Mouse (Mus musculus) embryonic facial prominence, embryonic 14.5 days (tissue): ENCODE data around the gene Pigq. TPM values are rescaled to one million over a fixed set of nuclear protein-coding genes. Genes with fewer than 3 reads are reported as not detected.
A peak's percentile ranks its signal among the peaks of the same experiment; 100 is the strongest.

Experiments
- ATAC-seq: fragments of 200-750 bp; cut with Nextera tagmentation; 2 replicates; pipeline ENCODE4 v1.8.0; 2017; ENCODE audit warnings: low read depth, moderate number of reproducible peaks, moderate TSS enrichment
- DNase-seq: peaks from one replicate; pipeline ENCODE4 v3.0.0-alpha.2; 2015; ENCODE audit warnings: low spot score
- H3K27ac ChIP-seq: fragments of 300-500 bp; sonication (generic); replicated peaks from 2 replicates; pipeline ENCODE4 v1.5.1; 2014; ENCODE audit warnings: low read depth, mild to moderate bottlenecking, low read length, moderate library complexity
- H3K27me3 ChIP-seq: fragments of 300-500 bp; sonication (generic); replicated peaks from 2 replicates; pipeline ENCODE4 v1.6.1; 2014; ENCODE audit warnings: low read length; ENCODE audit not compliant: control insufficient read depth, insufficient read depth
- H3K36me3 ChIP-seq: fragments of 300-500 bp; sonication (generic); 2 replicates; pipeline ENCODE4 v1.6.1; 2014; ENCODE audit warnings: low read length, mixed read lengths; ENCODE audit not compliant: control insufficient read depth, insufficient read depth
- H3K4me1 ChIP-seq: fragments of 300-500 bp; sonication (generic); 2 replicates; pipeline ENCODE4 v1.6.1; 2014; ENCODE audit warnings: antibody characterized with exemption, low read length; ENCODE audit not compliant: control insufficient read depth, insufficient read depth
- H3K4me2 ChIP-seq: fragments of 300-500 bp; sonication (generic); 2 replicates; pipeline ENCODE4 v1.6.1; 2014; ENCODE audit warnings: low read depth, mild to moderate bottlenecking, low read length, moderate library complexity, mixed read lengths
- H3K4me3 ChIP-seq: fragments of 300-500 bp; sonication (generic); 2 replicates; pipeline ENCODE4 v1.5.1; 2014; ENCODE audit warnings: low read depth, mild to moderate bottlenecking, low read length
- H3K9ac ChIP-seq: fragments of 300-500 bp; sonication (generic); 2 replicates; pipeline ENCODE4 v1.6.1; 2014; ENCODE audit warnings: low read depth, mild to moderate bottlenecking, low read length, moderate library complexity, mixed read lengths
- H3K9me3 ChIP-seq: fragments of 300-500 bp; sonication (generic); 2 replicates; pipeline ENCODE4 v1.6.1; 2016; ENCODE audit warnings: low read length; ENCODE audit not compliant: control insufficient read depth
- WGBS: fragments of 180-500 bp; shearing (Covaris S2); extraction: QIAGEN DNeasy Blood & Tissue Kit; methylation state at CpG from one replicate; pipeline ENCODE4 v1.1.7; 2014; 5-methylcytosine and 5-hydroxymethylcytosine counted together
- polyA plus RNA-seq: library from polyadenylated mRNA; unstranded; fragments of >200 nt; fragmentation: Nextera tagmentation; extraction: Ambion mirVana; gene quantifications from 2 replicates; pipeline ENCODE4 v1.2.1, GENCODE M21; 2014

Gene Pigq
- polyA plus RNA-seq, 1 experiment from 2014 or later: 51.8 TPM

GRCm38 (mm10) chr17:25961566-25961965 lies 16.8 kb upstream of the Pigq start:
- H3K4me1 ChIP-seq: no peaks in the 10 kb centered on the region
- no peak for DNase-seq
- H3K9me3 ChIP-seq: no peaks in the 10 kb centered on the region
- no peak for ATAC-seq
- H3K27me3 ChIP-seq: no peaks in the 10 kb centered on the region
- 92% methylated on average over 5 of the region's 5 CpGs for WGBS
- H3K36me3 ChIP-seq: peaks cover 63% of the 10 kb centered on the region
- H3K9ac ChIP-seq: no peak overlapping the region
- no peak overlapping the region for H3K27ac ChIP-seq
- no peak overlapping the region for H3K4me3 ChIP-seq
- no peak overlapping the region for H3K4me2 ChIP-seq

- no peaks in the 10 kb centered on the region for H3K27me3 ChIP-seq
- H3K9ac ChIP-seq: no peak overlapping the region
- H3K27ac ChIP-seq: no peak overlapping the region
- DNase-seq: no peak
- H3K9me3 ChIP-seq: no peaks in the 10 kb centered on the region
- H3K36me3 ChIP-seq: peaks cover 63% of the 10 kb centered on the region
- H3K4me3 ChIP-seq: no peak overlapping the region
- H3K4me1 ChIP-seq: no peaks in the 10 kb centered on the region
- no peak for ATAC-seq
- H3K4me2 ChIP-seq: no peak overlapping the region
- 92% methylated on average over 15 of the region's 23 CpGs for WGBS
Measured at GRCm38 (mm10) chr17:25959630-25960467, 15.1 kb upstream of the Pigq start.

GRCm38 (mm10) chr17:25958771-25959494 lies 14.2 kb upstream of the Pigq start:
- no peak for ATAC-seq
- no peak for DNase-seq
- no peaks in the 10 kb centered on the region for H3K9me3 ChIP-seq
- H3K4me1 ChIP-seq: no peaks in the 10 kb centered on the region
- H3K9ac ChIP-seq: no peak overlapping the region
- no peak overlapping the region for H3K4me3 ChIP-seq
- no peaks in the 10 kb centered on the region for H3K27me3 ChIP-seq
- H3K4me2 ChIP-seq: no peak overlapping the region
- WGBS: 89% methylated on average over 10 of the region's 11 CpGs
- H3K27ac ChIP-seq: no peak overlapping the region
- H3K36me3 ChIP-seq: peaks cover 56% of the 10 kb centered on the region

GRCm38 (mm10) chr17:25957586-25958051 lies 12.9 kb upstream of the Pigq start:
- DNase-seq (peak; percentile 33), ATAC-seq (peak; percentile 20; the same call in 1 of the 2 replicates)
- Histone ChIP-seq H3K4me1 (no peaks in the 10 kb centered on the region), H3K9me3 (no peaks in the 10 kb centered on the region), H3K4me3 (no peak overlapping the region), H3K9ac (no peak overlapping the region), H3K27me3 (peaks cover 11% of the 10 kb centered on the region), H3K36me3 (peaks cover 45% of the 10 kb centered on the region; the same call in 1 of the 2 replicates), H3K27ac (no peak overlapping the region), H3K4me2 (no peak overlapping the region)
- WGBS: 74% methylated on average over 10 of the region's 14 CpGs

GRCm38 (mm10) chr17:25956631-25957030 lies 11.9 kb upstream of the Pigq start:
- DNase-seq (peak; percentile 27), ATAC-seq (no peak; the same call in 1 of the 2 replicates)
- peaks cover 42% of the 10 kb centered on the region; the same call in 1 of the 2 replicates for H3K36me3 ChIP-seq
- H3K27me3 ChIP-seq: peaks cover 21% of the 10 kb centered on the region
- 75% methylated on average over 7 of the region's 7 CpGs for WGBS
- H3K9ac ChIP-seq: no peak overlapping the region
- H3K4me3 ChIP-seq: no peak overlapping the region
- no peaks in the 10 kb centered on the region for H3K4me1 ChIP-seq
- H3K4me2 ChIP-seq: no peak overlapping the region
- H3K27ac ChIP-seq: no peak overlapping the region
- H3K9me3 ChIP-seq: no peaks in the 10 kb centered on the region

GRCm38 (mm10) chr17:25956201-25956600 lies 11.5 kb upstream of the Pigq start:
- ATAC-seq (no peak), DNase-seq (no peak)
- Histone ChIP-seq H3K4me1 (peaks cover 4% of the 10 kb centered on the region; the same call in 1 of the 2 replicates), H3K27ac (no peak overlapping the region), H3K4me3 (no peak overlapping the region), H3K36me3 (peaks cover 38% of the 10 kb centered on the region; the same call in 1 of the 2 replicates), H3K27me3 (peaks cover 25% of the 10 kb centered on the region), H3K9ac (no peak overlapping the region), H3K4me2 (no peak overlapping the region), H3K9me3 (no peaks in the 10 kb centered on the region)
- 56% methylated on average over 4 of the region's 7 CpGs for WGBS

- peaks cover 30% of the 10 kb centered on the region for H3K27me3 ChIP-seq
- ATAC-seq (no peak), DNase-seq (no peak)
- no peak overlapping the region for H3K27ac ChIP-seq
- peaks cover 7% of the 10 kb centered on the region; the same call in 1 of the 2 replicates for H3K4me1 ChIP-seq
- H3K36me3 ChIP-seq: peaks cover 33% of the 10 kb centered on the region; the same call in 1 of the 2 replicates
- no peak overlapping the region for H3K4me2 ChIP-seq
- no peak overlapping the region for H3K9ac ChIP-seq
- no peaks in the 10 kb centered on the region for H3K9me3 ChIP-seq
- WGBS: 62% methylated on average over 3 of the region's 3 CpGs
- H3K4me3 ChIP-seq: no peak overlapping the region
Measured at GRCm38 (mm10) chr17:25955736-25956135, 11.0 kb upstream of the Pigq start.

GRCm38 (mm10) chr17:25954671-25955070 lies 9.9 kb upstream of the Pigq start:
- H3K9me3 ChIP-seq: no peaks in the 10 kb centered on the region
- H3K27ac ChIP-seq: no peak overlapping the region
- DNase-seq: no peak
- H3K4me2 ChIP-seq: no peak overlapping the region
- H3K4me1 ChIP-seq: peaks cover 7% of the 10 kb centered on the region; the same call in 1 of the 2 replicates
- no peak overlapping the region for H3K9ac ChIP-seq
- no peak overlapping the region for H3K4me3 ChIP-seq
- peaks cover 22% of the 10 kb centered on the region; the same call in 1 of the 2 replicates for H3K36me3 ChIP-seq
- 75% methylated on average over 1 of the region's 2 CpGs for WGBS
- H3K27me3 ChIP-seq: peaks cover 38% of the 10 kb centered on the region
- no peak for ATAC-seq
